Mouse (Mus musculus): ENCODE results near the gene Myo1d. TPM values are rescaled to one million over a fixed set of nuclear protein-coding genes. Genes with fewer than 3 reads are reported as not detected.

Myo1d gene
- total and polyA plus RNA-seq, 2 experiments from 2014 or later: 1.8 to 2.5 TPM

DNA sequence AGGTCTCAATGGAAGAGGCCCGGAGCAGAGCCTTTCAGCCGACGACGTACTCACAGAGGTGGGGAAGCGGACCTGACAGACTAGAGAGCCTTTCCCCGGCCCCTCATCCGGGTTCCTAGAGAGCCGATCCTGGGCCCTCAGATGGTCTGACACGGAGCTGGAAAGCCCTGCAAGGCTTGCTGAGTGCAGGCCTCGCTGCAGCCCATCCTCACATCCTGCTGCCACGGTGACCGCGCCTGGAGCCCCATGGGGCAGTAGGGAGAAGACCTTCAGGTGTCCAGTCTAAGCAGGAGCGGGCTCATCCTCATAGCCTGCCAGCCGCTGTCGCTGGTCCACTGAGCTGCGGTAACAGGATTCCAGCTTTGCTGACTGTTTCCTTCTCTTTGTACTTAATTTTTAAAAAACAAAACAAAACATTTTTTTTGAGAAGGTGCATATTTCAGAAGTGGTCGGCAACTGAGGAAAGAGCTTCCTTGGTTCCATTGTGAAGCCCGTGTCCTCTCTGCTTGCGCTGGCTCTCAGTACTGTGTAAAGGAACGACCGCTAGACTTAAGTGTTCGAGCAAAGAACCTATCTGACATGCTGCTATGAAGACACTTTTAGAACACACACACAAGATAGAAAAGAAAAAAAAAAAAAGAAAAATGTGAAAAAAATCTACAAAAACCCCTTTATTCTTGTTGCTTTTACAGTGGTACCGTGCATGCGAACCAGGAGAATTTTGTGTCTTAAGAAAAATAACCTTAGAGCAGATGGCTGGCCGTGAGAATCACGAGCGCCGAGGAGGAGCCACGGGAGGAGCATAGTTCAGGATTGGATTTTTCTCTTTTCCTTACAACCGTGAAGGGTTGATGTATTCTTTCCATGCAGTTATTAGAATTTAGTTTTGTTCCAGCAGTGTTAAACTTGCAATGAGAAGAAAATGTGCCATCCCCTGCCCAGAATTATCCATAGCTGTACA lies 299.6 kb downstream of the Myo1d start:
- no peak for DNase-seq (ENCODE audit: low spot score)
- Histone ChIP-seq H3K27ac (ENCODE audit: low read depth, low read length) (peak overlapping the region; percentile 75), H3K4me2 (ENCODE audit: low read depth, low read length, poor library complexity, severe bottlenecking) (peak overlapping the region; percentile 91), H3K4me3 (ENCODE audit: low read depth, low read length) (peak overlapping the region; percentile 89), H3K4me1 (ENCODE audit: insufficient read depth, low read length) (peaks cover 31% of the 10 kb centered on the region), H3K9ac (replicated peaks; ENCODE audit: low read length, poor library complexity, severe bottlenecking) (peak overlapping the region; percentile 93), H3K36me3 (ENCODE audit: insufficient read depth, low read length) (peaks cover 3% of the 10 kb centered on the region; the same call in 1 of the 2 replicates), H3K9me3 (ENCODE audit: low read length) (no peaks in the 10 kb centered on the region), H3K27me3 (ENCODE audit: insufficient read depth, low read length) (no peaks in the 10 kb centered on the region)
- ATAC-seq (ENCODE audit: low FRiP score): no peak
- 30% methylated on average over 31 of the region's 31 CpGs for WGBS
- TF ChIP-seq CTCF (IDR thresholded peaks at IDR 0.05): no peak

GRCm38 (mm10) chr11:80479425-80479824 lies 300.4 kb downstream of the Myo1d start:
- Histone ChIP-seq H3K4me1 (ENCODE audit: insufficient read depth, low read length) (peaks cover 24% of the 10 kb centered on the region; the same call in 1 of the 2 replicates), H3K4me3 (ENCODE audit: low read depth, low read length) (peak overlapping the region; percentile 89), H3K36me3 (ENCODE audit: insufficient read depth, low read length) (peaks cover 3% of the 10 kb centered on the region; the same call in 1 of the 2 replicates), H3K27me3 (ENCODE audit: insufficient read depth, low read length) (no peaks in the 10 kb centered on the region), H3K4me2 (ENCODE audit: low read depth, low read length, poor library complexity, severe bottlenecking) (peak overlapping the region; percentile 91), H3K27ac (ENCODE audit: low read depth, low read length) (peak overlapping the region; percentile 75), H3K9me3 (ENCODE audit: low read length) (no peaks in the 10 kb centered on the region), H3K9ac (replicated peaks; ENCODE audit: low read length, poor library complexity, severe bottlenecking) (peak overlapping the region; percentile 93)
- ATAC-seq (ENCODE audit: low FRiP score) (no peak), DNase-seq (ENCODE audit: low spot score) (no peak)
- WGBS: 32% methylated on average over 5 of the region's 5 CpGs
- TF ChIP-seq CTCF (IDR thresholded peaks at IDR 0.05): no peak

GRCm38 (mm10) chr11:80478694-80479412 lies 301.0 kb downstream of the Myo1d start:
- DNase-seq (ENCODE audit: low spot score): no peak
- Histone ChIP-seq H3K27ac (ENCODE audit: low read depth, low read length) (peak overlapping the region; percentile 75), H3K9me3 (ENCODE audit: low read length) (no peaks in the 10 kb centered on the region), H3K36me3 (ENCODE audit: insufficient read depth, low read length) (peaks cover 3% of the 10 kb centered on the region; the same call in 1 of the 2 replicates), H3K4me1 (ENCODE audit: insufficient read depth, low read length) (peaks cover 20% of the 10 kb centered on the region; the same call in 1 of the 2 replicates), H3K9ac (replicated peaks; ENCODE audit: low read length, poor library complexity, severe bottlenecking) (peak overlapping the region; percentile 93), H3K4me3 (ENCODE audit: low read depth, low read length) (peak overlapping the region; percentile 89), H3K4me2 (ENCODE audit: low read depth, low read length, poor library complexity, severe bottlenecking) (peak overlapping the region; percentile 91), H3K27me3 (ENCODE audit: insufficient read depth, low read length) (no peaks in the 10 kb centered on the region)
- no peak for TF ChIP-seq CTCF (IDR thresholded peaks at IDR 0.05)
- 20% methylated on average over 14 of the region's 14 CpGs for WGBS
- ATAC-seq (ENCODE audit: low FRiP score): no peak

GRCm38 (mm10) chr11:80477341-80478199 lies 302.3 kb downstream of the Myo1d start:
- H3K27me3 ChIP-seq (ENCODE audit: insufficient read depth, low read length): no peaks in the 10 kb centered on the region
- DNase-seq (ENCODE audit: low spot score) (peak; percentile 42), ATAC-seq (ENCODE audit: low FRiP score) (peak; percentile 27)
- peak overlapping the region; percentile 93 for H3K9ac ChIP-seq (replicated peaks; ENCODE audit: low read length, poor library complexity, severe bottlenecking)
- no peaks in the 10 kb centered on the region for H3K9me3 ChIP-seq (ENCODE audit: low read length)
- H3K4me1 ChIP-seq (ENCODE audit: insufficient read depth, low read length): peaks cover 8% of the 10 kb centered on the region; the same call in 1 of the 2 replicates
- peaks cover 9% of the 10 kb centered on the region for H3K36me3 ChIP-seq (ENCODE audit: insufficient read depth, low read length)
- 4% methylated on average over 51 of the region's 55 CpGs for WGBS
- H3K27ac ChIP-seq (ENCODE audit: low read depth, low read length): peak overlapping the region; percentile 98
- TF ChIP-seq CTCF (IDR thresholded peaks at IDR 0.05): no peak
- peak overlapping the region; percentile 91 for H3K4me2 ChIP-seq (ENCODE audit: low read depth, low read length, poor library complexity, severe bottlenecking)
- H3K4me3 ChIP-seq (ENCODE audit: low read depth, low read length): peak overlapping the region; percentile 89

All from midbrain, postnatal 0 days (tissue).